Mouse (Mus musculus) myocyte (in vitro differentiated cells): ENCODE measurements around the gene Sema4f. TPM values are rescaled to one million over a fixed set of nuclear protein-coding genes. Genes with fewer than 3 reads are reported as not detected.

Source experiments
- H3K27me3 ChIP-seq: one replicate; pipeline ENCODE4 v1.6.1; 2011; ENCODE audit not compliant: control insufficient read depth, insufficient read depth, insufficient read length
- H3K36me3 ChIP-seq: one replicate; pipeline ENCODE4 v1.6.1; 2011; ENCODE audit not compliant: control insufficient read depth, insufficient read depth
- H3K4me2 ChIP-seq: one replicate; pipeline ENCODE4 v1.6.1; 2011; ENCODE audit warnings: low read depth, control low read depth
- H3K4me3 ChIP-seq: one replicate; pipeline ENCODE4 v1.5.1; 2011; ENCODE audit warnings: mild to moderate bottlenecking, control low read depth, moderate library complexity
- H3K79me2 ChIP-seq: one replicate; pipeline ENCODE4 v1.6.1; 2011; ENCODE audit not compliant: control insufficient read depth, insufficient read depth
- H3ac ChIP-seq: one replicate; pipeline ENCODE4 v1.6.1; 2011; ENCODE audit not compliant: control insufficient read depth, insufficient read length
- CEBPB ChIP-seq: IDR thresholded peaks from 2 replicates; pipeline ENCODE4 v1.6.1; 2011; ENCODE audit warnings: mild to moderate bottlenecking, moderate library complexity; ENCODE audit not compliant: poor library complexity, insufficient read depth, severe bottlenecking
- E2F4 ChIP-seq: IDR thresholded peaks from one replicate; pipeline ENCODE4 v1.6.1; 2011; ENCODE audit warnings: mild to moderate bottlenecking, control low read depth, moderate library complexity; ENCODE audit not compliant: insufficient read depth
- MAX ChIP-seq: IDR thresholded peaks from one replicate; pipeline ENCODE4 v1.6.1; 2011; ENCODE audit warnings: low read depth, mild to moderate bottlenecking, control low read depth
- MYOD1 ChIP-seq, 3 experiments: IDR thresholded peaks; one replicate each; pipeline ENCODE4 v1.6.1; 2011; ENCODE audit warnings: control low read depth in 2 of 3, low read depth in 2 of 3, mild to moderate bottlenecking in 2 of 3, moderate library complexity in 1 of 3; ENCODE audit not compliant: insufficient read length in 2 of 3, control insufficient read depth in 1 of 3
- MYOG ChIP-seq, 3 experiments: IDR thresholded peaks; one replicate each; pipeline ENCODE4 v1.6.1; 2011; ENCODE audit warnings: control low read depth in 2 of 3, low read depth in 2 of 3, mild to moderate bottlenecking in 2 of 3; ENCODE audit not compliant: insufficient read length in 2 of 3, control insufficient read depth in 1 of 3, insufficient read depth in 1 of 3
- POLR2A ChIP-seq: IDR thresholded peaks from one replicate; pipeline ENCODE4 v1.6.1; 2011; ENCODE audit warnings: low read depth, mild to moderate bottlenecking, control low read depth, moderate library complexity; ENCODE audit not compliant: insufficient read length
- POLR2AphosphoS2 ChIP-seq: IDR thresholded peaks from one replicate; pipeline ENCODE4 v1.6.1; 2011; ENCODE audit warnings: low read depth, control low read depth; ENCODE audit not compliant: insufficient read length
- REST ChIP-seq: IDR thresholded peaks from one replicate; pipeline ENCODE4 v1.6.1; 2011; ENCODE audit warnings: mild to moderate bottlenecking, control low read depth, moderate library complexity; ENCODE audit not compliant: insufficient read depth, insufficient read length
- SRF ChIP-seq: IDR thresholded peaks from one replicate; pipeline ENCODE4 v1.6.1; 2011; ENCODE audit warnings: low read depth; ENCODE audit not compliant: control insufficient read depth, insufficient read length
- TCF12 ChIP-seq: IDR thresholded peaks from one replicate; pipeline ENCODE4 v1.6.1; 2011; ENCODE audit warnings: mild to moderate bottlenecking, control low read depth; ENCODE audit not compliant: poor library complexity, insufficient read depth, severe bottlenecking
- TCF3 ChIP-seq: IDR thresholded peaks from one replicate; pipeline ENCODE4 v1.6.1; 2011; ENCODE audit warnings: low read depth, control low read depth; ENCODE audit not compliant: insufficient read length
- USF1 ChIP-seq: IDR thresholded peaks from one replicate; pipeline ENCODE4 v1.6.1; 2011; ENCODE audit warnings: low read depth, mild to moderate bottlenecking, control low read depth, moderate library complexity
- polyA plus RNA-seq: library from polyadenylated mRNA; unstranded; fragments of >200 nt; fragmentation: generic; extraction: Trizol; gene quantifications from one replicate; pipeline ENCODE4 v1.2.1, GENCODE M21; 2012; ENCODE audit warnings: missing spikeins

Gene Sema4f
- polyA plus RNA-seq, 1 experiment = 0.54 TPM

GRCm38 (mm10) chr6:82919520-82919919 is 20.0 kb downstream of the Sema4f start:
- H3K4me2 ChIP-seq = no peak overlapping the region
- no peaks in the 10 kb centered on the region for H3K27me3 ChIP-seq
- H3ac ChIP-seq = no peak overlapping the region
- no peaks in the 10 kb centered on the region for H3K36me3 ChIP-seq
- no peak for TF ChIP-seq REST
- no peak for TF ChIP-seq SRF
- no peak for TF ChIP-seq MYOG (IDR thresholded peaks at IDR 0.05; ENCODE audit: control insufficient read depth in 1 of 3, insufficient read depth in 1 of 3, insufficient read length in 2 of 3, low read depth in 2 of 3)
- TF ChIP-seq POLR2AphosphoS2 = no peak
- no peak for TF ChIP-seq MAX
- TF ChIP-seq TCF12 = no peak
- TF ChIP-seq CEBPB = no peak
- TF ChIP-seq TCF3 = no peak
- TF ChIP-seq E2F4 = no peak
- no peak for TF ChIP-seq MYOD1 (IDR thresholded peaks at IDR 0.05; ENCODE audit: control insufficient read depth in 1 of 3, insufficient read length in 2 of 3, low read depth in 2 of 3)
- H3K4me3 ChIP-seq = no peak overlapping the region
- H3K79me2 ChIP-seq = no peaks in the 10 kb centered on the region

- Histone ChIP-seq H3K79me2 (no peaks in the 10 kb centered on the region), H3K27me3 (no peaks in the 10 kb centered on the region), H3K36me3 (no peaks in the 10 kb centered on the region), H3ac (no peak overlapping the region), H3K4me2 (no peak overlapping the region), H3K4me3 (no peak overlapping the region)
- TF ChIP-seq CEBPB (no peak), SRF (no peak), MYOG (IDR thresholded peaks at IDR 0.05; ENCODE audit: control insufficient read depth in 1 of 3, insufficient read depth in 1 of 3, insufficient read length in 2 of 3, low read depth in 2 of 3) (no peak), TCF3 (no peak), POLR2A (no peak), POLR2AphosphoS2 (no peak), MYOD1 (IDR thresholded peaks at IDR 0.05; ENCODE audit: control insufficient read depth in 1 of 3, insufficient read length in 2 of 3, low read depth in 2 of 3) (no peak), TCF12 (no peak), REST (no peak), E2F4 (no peak), USF1 (no peak), MAX (no peak)
Measured at GRCm38 (mm10) chr6:82918371-82918770, 21.2 kb downstream of the Sema4f start.

- Histone ChIP-seq H3K4me2 (no peak overlapping the region), H3K4me3 (no peak overlapping the region)
- TF ChIP-seq POLR2A (no peak), USF1 (no peak), MAX (no peak), REST (no peak), MYOD1 (IDR thresholded peaks at IDR 0.05; ENCODE audit: control insufficient read depth in 1 of 3, insufficient read length in 2 of 3, low read depth in 2 of 3) (no peak), E2F4 (no peak), SRF (no peak), POLR2AphosphoS2 (no peak), TCF12 (no peak), MYOG (IDR thresholded peaks at IDR 0.05; ENCODE audit: control insufficient read depth in 1 of 3, insufficient read depth in 1 of 3, insufficient read length in 2 of 3, low read depth in 2 of 3) (no peak)
Measured at GRCm38 (mm10) chr6:82917778-82918129, 21.8 kb downstream of the Sema4f start.

GRCm38 (mm10) chr6:82917076-82917777 is 22.3 kb downstream of the Sema4f start:
- Histone ChIP-seq H3K4me3 (no peak overlapping the region), H3K36me3 (no peaks in the 10 kb centered on the region), H3ac (no peak overlapping the region), H3K79me2 (no peaks in the 10 kb centered on the region), H3K27me3 (no peaks in the 10 kb centered on the region), H3K4me2 (no peak overlapping the region)
- TF ChIP-seq TCF12 (no peak), POLR2A (no peak), MYOD1 (IDR thresholded peaks at IDR 0.05; ENCODE audit: control insufficient read depth in 1 of 3, insufficient read length in 2 of 3, low read depth in 2 of 3) (no peak), POLR2AphosphoS2 (no peak), SRF (no peak), CEBPB (no peak), TCF3 (no peak), USF1 (no peak), REST (no peak), MAX (no peak), MYOG (IDR thresholded peaks at IDR 0.05; ENCODE audit: control insufficient read depth in 1 of 3, insufficient read depth in 1 of 3, insufficient read length in 2 of 3, low read depth in 2 of 3) (no peak), E2F4 (no peak)

More at GRCm38 (mm10) chr6:82917778-82918129, 21.8 kb downstream of the Sema4f start:
- no peaks in the 10 kb centered on the region for H3K79me2 ChIP-seq
- no peaks in the 10 kb centered on the region for H3K27me3 ChIP-seq
- no peak overlapping the region for H3ac ChIP-seq
- no peaks in the 10 kb centered on the region for H3K36me3 ChIP-seq

DNA sequence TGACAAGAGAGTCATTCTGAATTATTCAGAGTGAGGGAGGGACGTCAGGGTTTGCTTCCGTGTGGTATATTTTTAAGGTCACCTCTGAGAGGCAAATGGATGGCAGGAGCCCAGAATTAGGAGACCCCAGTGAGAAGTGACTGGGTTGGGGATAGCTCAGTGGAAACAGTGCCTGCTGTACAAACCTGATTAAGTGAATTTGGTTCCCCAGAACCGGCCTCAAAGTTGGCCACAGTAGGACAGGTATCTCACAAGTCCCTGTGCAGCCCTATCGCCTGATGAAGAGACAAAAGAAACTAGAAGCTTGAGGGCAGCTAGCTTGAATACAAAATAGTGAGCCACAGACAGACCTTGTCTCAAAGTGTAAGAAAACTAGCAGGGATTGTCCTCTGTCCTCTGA is 23.1 kb downstream of the Sema4f start:
- no peak overlapping the region for H3K4me3 ChIP-seq
- H3K79me2 ChIP-seq = no peaks in the 10 kb centered on the region
- TF ChIP-seq USF1 = no peak
- no peak for TF ChIP-seq POLR2AphosphoS2
- no peak for TF ChIP-seq MYOG (IDR thresholded peaks at IDR 0.05; ENCODE audit: control insufficient read depth in 1 of 3, insufficient read depth in 1 of 3, insufficient read length in 2 of 3, low read depth in 2 of 3)
- TF ChIP-seq MYOD1 (IDR thresholded peaks at IDR 0.05; ENCODE audit: control insufficient read depth in 1 of 3, insufficient read length in 2 of 3, low read depth in 2 of 3) = no peak
- TF ChIP-seq TCF3 = no peak
- no peak for TF ChIP-seq TCF12
- no peak for TF ChIP-seq REST
- no peak for TF ChIP-seq POLR2A

More for the DNA sequence above, 23.1 kb downstream of the Sema4f start:
- Histone ChIP-seq H3K36me3 (no peaks in the 10 kb centered on the region), H3K27me3 (no peaks in the 10 kb centered on the region), H3ac (no peak overlapping the region), H3K4me2 (no peak overlapping the region)
